Mouse (Mus musculus) kidney, embryonic 14.5 days (tissue): ENCODE data around the gene Slc2a4. TPM values are rescaled to one million over a fixed set of nuclear protein-coding genes. Genes with fewer than 3 reads are reported as not detected.

Experiments
- ATAC-seq: fragments of 200-750 bp; cut with Nextera tagmentation; 2 replicates; pipeline ENCODE4 v1.8.0; 2017; ENCODE audit warnings: moderate number of reproducible peaks, mild to moderate bottlenecking, moderate TSS enrichment, moderate library complexity; ENCODE audit not compliant: low FRiP score, low TSS enrichment
- H3K27ac ChIP-seq: fragments of 300-500 bp; sonication (generic); 2 replicates; pipeline ENCODE4 v1.5.1; 2014; ENCODE audit warnings: low read depth, mild to moderate bottlenecking, low read length, moderate library complexity, mixed read lengths
- H3K27me3 ChIP-seq: fragments of 300-500 bp; sonication (generic); 2 replicates; pipeline ENCODE4 v1.6.1; 2014; ENCODE audit warnings: mild to moderate bottlenecking, low read length; ENCODE audit not compliant: control insufficient read depth, insufficient read depth
- H3K36me3 ChIP-seq: fragments of 300-500 bp; sonication (generic); 2 replicates; pipeline ENCODE4 v1.6.1; 2014; ENCODE audit warnings: low read length, mixed read lengths; ENCODE audit not compliant: control insufficient read depth, insufficient read depth
- H3K4me1 ChIP-seq: fragments of 300-500 bp; sonication (generic); 2 replicates; pipeline ENCODE4 v1.6.1; 2014; ENCODE audit warnings: low read length, mixed read lengths; ENCODE audit not compliant: control insufficient read depth, insufficient read depth
- H3K4me2 ChIP-seq: fragments of 300-500 bp; sonication (generic); replicated peaks from 2 replicates; pipeline ENCODE4 v1.6.1; 2014; ENCODE audit warnings: low read depth, mild to moderate bottlenecking, low read length
- H3K4me3 ChIP-seq: fragments of 300-500 bp; sonication (generic); 2 replicates; pipeline ENCODE4 v1.5.1; 2014; ENCODE audit warnings: mild to moderate bottlenecking, low read length
- H3K9ac ChIP-seq: fragments of 300-500 bp; sonication (generic); 2 replicates; pipeline ENCODE4 v1.6.1; 2014; ENCODE audit warnings: low read depth, mild to moderate bottlenecking, low read length, moderate library complexity
- H3K9me3 ChIP-seq: fragments of 300-500 bp; sonication (generic); 2 replicates; pipeline ENCODE4 v1.6.1; 2016; ENCODE audit warnings: low read length; ENCODE audit not compliant: control insufficient read depth
- WGBS: fragments of 180-500 bp; shearing (Covaris S2); extraction: QIAGEN DNeasy Blood & Tissue Kit; methylation state at CpG from one replicate; pipeline ENCODE4 v1.1.7; 2014; 5-methylcytosine and 5-hydroxymethylcytosine counted together
- polyA plus RNA-seq: library from polyadenylated mRNA; unstranded; fragments of >200 nt; fragmentation: Nextera tagmentation; extraction: Ambion mirVana; gene quantifications from 2 replicates; pipeline ENCODE4 v1.2.1, GENCODE M21; 2014

Slc2a4 gene
- polyA plus RNA-seq, 1 experiment from 2014 or later, result 14.1 TPM

DNA sequence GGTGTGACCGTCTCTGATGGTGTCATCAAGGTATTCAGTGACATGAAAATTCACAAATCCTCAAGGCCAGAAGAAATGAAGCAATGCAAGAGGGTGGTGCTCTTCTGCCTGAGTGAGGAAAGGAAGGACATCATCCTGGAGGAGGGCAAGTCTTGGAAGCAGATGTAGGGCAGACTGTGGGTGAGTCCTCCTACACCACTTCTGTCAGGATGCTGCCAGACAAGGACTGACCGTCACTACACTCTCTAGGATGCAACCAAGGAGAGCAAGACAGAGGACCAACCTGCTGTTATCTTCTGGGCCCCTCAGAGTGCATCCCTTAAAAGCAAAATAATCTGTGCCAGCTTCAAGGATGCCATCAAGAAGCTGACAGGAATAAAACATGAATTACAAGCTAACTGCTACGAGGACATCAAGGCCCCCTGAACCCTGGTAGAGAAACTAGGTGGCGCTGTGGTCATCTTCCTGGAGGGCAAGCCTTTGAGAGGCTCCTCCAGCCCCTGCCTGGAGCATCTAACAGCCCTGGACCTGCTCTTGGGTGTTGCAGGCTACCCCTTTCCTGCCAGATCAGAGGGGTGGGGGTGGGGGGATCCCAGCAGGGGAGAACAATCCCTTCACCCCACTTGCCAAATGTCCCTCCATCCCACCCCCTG is 2.9 kb upstream of the Slc2a4 start:
- no peaks in the 10 kb centered on the region for H3K9me3 ChIP-seq
- no peak overlapping the region for H3K4me3 ChIP-seq
- no peak overlapping the region for H3K27ac ChIP-seq
- H3K4me1 ChIP-seq, result peaks cover 9% of the 10 kb centered on the region; the same call in 1 of the 2 replicates
- H3K9ac ChIP-seq, result no peak overlapping the region
- H3K27me3 ChIP-seq, result no peaks in the 10 kb centered on the region
- no peak for ATAC-seq
- H3K4me2 ChIP-seq, result no peak overlapping the region
- 46% methylated on average over 4 of the region's 4 CpGs for WGBS
- H3K36me3 ChIP-seq, result no peaks in the 10 kb centered on the region

DNA sequence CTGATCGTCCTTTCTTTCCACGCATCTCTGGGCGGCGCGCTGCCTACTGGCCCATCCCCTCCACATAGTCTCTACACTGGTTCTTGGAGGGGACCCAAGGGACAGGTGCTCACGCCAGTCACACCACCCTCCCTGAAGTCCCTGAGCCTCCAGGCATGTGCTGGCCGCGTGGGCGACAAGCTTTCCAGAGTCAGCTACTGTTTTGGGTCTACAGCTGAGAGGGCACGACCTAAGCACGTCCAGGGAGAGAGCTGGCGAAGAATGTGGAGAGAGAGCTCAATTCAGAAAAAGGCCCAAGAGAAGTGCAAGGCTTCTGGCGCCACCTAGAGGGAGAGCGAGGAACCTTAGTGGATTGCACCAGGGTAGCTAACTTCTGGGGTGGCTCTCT is 769 bp upstream of the Slc2a4 start:
- under 1% methylated on average over 14 of the region's 14 CpGs for WGBS
- peak overlapping the region; percentile 58 for H3K4me3 ChIP-seq
- peak; percentile 45 for ATAC-seq
- peak overlapping the region; percentile 78 for H3K4me2 ChIP-seq
- H3K9ac ChIP-seq, result peak overlapping the region; percentile 65
- H3K9me3 ChIP-seq, result no peaks in the 10 kb centered on the region
- peaks cover 14% of the 10 kb centered on the region for H3K36me3 ChIP-seq
- H3K4me1 ChIP-seq, result peaks cover 9% of the 10 kb centered on the region; the same call in 1 of the 2 replicates
- H3K27me3 ChIP-seq, result no peaks in the 10 kb centered on the region
- peak overlapping the region; percentile 90 for H3K27ac ChIP-seq

- peak overlapping the region; percentile 65 for H3K9ac ChIP-seq
- no peaks in the 10 kb centered on the region for H3K9me3 ChIP-seq
- peak overlapping the region; percentile 78 for H3K4me2 ChIP-seq
- WGBS, result 2% methylated on average over 29 of the region's 29 CpGs
- ATAC-seq, result peak; percentile 54
- peaks cover 18% of the 10 kb centered on the region for H3K36me3 ChIP-seq
- H3K4me1 ChIP-seq, result peaks cover 9% of the 10 kb centered on the region; the same call in 1 of the 2 replicates
- H3K27me3 ChIP-seq, result no peaks in the 10 kb centered on the region
- peak overlapping the region; percentile 90 for H3K27ac ChIP-seq
- peak overlapping the region; percentile 58 for H3K4me3 ChIP-seq
Measured at GRCm38 (mm10) chr11:69947337-69948065, 487 bp downstream of the Slc2a4 start.

DNA sequence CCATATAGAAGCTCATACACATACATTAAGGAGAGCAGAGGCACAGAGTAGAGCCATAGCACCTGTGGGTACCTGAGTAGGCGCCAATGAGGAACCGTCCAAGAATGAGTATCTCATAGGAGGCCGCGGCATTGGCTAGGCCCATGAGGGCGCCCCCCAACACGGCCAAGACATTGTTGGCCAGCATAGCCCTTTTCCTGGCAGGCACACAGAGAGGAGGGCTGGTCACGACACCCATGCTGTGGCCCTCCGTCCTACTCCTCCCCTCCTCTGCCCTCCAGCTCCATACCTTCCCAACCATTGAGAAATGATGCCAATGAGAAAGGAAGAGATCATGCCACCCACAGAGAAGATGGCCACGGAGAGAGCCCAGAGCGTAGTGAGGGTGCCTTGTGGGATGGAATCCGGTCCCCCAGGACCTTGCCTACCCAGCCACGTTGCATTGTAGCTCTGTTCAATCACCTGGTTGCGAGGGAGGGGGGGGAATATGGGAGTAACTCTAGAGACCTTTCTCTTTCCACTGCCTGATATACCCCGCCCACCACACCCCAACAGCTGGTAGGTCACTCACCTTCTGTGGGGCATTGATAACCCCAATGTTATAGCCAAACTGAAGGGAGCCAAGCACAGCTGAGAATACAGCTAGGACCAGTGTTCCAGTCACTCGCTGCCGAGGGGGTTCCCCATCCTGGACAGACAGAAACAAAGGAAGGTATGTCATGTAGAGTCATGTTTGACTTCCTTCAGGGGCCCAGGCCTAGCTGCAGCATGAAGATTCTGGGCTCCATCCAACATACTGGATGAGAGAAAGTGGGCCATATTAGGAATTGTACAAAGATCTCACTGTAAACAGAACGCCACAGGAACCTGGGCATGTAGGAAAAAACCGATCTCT is 1.7 kb downstream of the Slc2a4 start:
- Histone ChIP-seq H3K27me3 (no peaks in the 10 kb centered on the region), H3K27ac (no peak overlapping the region), H3K4me1 (peaks cover 9% of the 10 kb centered on the region; the same call in 1 of the 2 replicates), H3K4me3 (peak overlapping the region; percentile 58; the same call in 1 of the 2 replicates), H3K9me3 (no peaks in the 10 kb centered on the region), H3K36me3 (peaks cover 18% of the 10 kb centered on the region), H3K4me2 (peak overlapping the region; percentile 78; the same call in 1 of the 2 replicates), H3K9ac (no peak overlapping the region)
- no peak for ATAC-seq
- WGBS, result 92% methylated on average over 18 of the region's 18 CpGs

- H3K4me1 ChIP-seq, result peaks cover 9% of the 10 kb centered on the region; the same call in 1 of the 2 replicates
- no peak overlapping the region for H3K4me3 ChIP-seq
- H3K27ac ChIP-seq, result no peak overlapping the region
- no peak overlapping the region for H3K4me2 ChIP-seq
- peaks cover 18% of the 10 kb centered on the region for H3K36me3 ChIP-seq
- WGBS, result 62% methylated on average over 13 of the region's 13 CpGs
- H3K27me3 ChIP-seq, result no peaks in the 10 kb centered on the region
- ATAC-seq, result no peak
- 0 out of 2 replicates have a peak overlapping the region, but pooled peaks have one; percentile 12 for H3K9ac ChIP-seq
- H3K9me3 ChIP-seq, result no peaks in the 10 kb centered on the region
Measured at GRCm38 (mm10) chr11:69945216-69945615, 2.8 kb downstream of the Slc2a4 start.

DNA sequence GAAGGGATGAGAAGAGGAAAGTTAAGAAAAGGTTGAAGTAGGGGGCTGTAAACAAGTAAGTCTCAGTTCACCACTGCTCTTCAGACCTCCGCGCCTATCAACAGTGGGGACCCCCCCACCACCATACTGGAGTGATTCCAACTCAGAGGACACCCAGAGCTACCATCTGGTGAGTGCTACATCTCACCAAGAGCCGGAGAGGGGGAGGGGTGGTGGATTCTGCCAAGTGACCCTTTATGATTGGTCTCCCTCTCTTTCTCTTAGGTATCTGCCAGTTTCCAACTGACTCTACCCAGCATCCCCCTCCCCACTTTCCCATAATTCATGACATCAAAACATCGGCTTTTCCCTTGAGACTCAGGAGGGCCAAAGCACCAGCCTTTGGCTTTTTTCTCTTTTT is 7.0 kb downstream of the Slc2a4 start:
- WGBS, result 63% methylated on average over 4 of the region's 4 CpGs
- no peak for ATAC-seq

GRCm38 (mm10) chr11:69939731-69940130 is 8.3 kb downstream of the Slc2a4 start:
- 94% methylated on average over 17 of the region's 17 CpGs for WGBS
- Histone ChIP-seq H3K4me2 (no peak overlapping the region), H3K27ac (no peak overlapping the region), H3K9ac (no peak overlapping the region; the same call in 1 of the 2 replicates), H3K36me3 (peaks cover 10% of the 10 kb centered on the region), H3K9me3 (no peaks in the 10 kb centered on the region), H3K4me1 (peaks cover 8% of the 10 kb centered on the region), H3K4me3 (no peak overlapping the region), H3K27me3 (peaks cover 9% of the 10 kb centered on the region; the same call in 1 of the 2 replicates)
- ATAC-seq, result no peak

More for the DNA sequence above, 7.0 kb downstream of the Slc2a4 start:
- Histone ChIP-seq H3K27ac (no peak overlapping the region), H3K36me3 (peaks cover 18% of the 10 kb centered on the region), H3K4me1 (peaks cover 4% of the 10 kb centered on the region), H3K9ac (no peak overlapping the region), H3K9me3 (no peaks in the 10 kb centered on the region), H3K27me3 (peaks cover 6% of the 10 kb centered on the region; the same call in 1 of the 2 replicates), H3K4me3 (no peak overlapping the region), H3K4me2 (no peak overlapping the region)

GRCm38 (mm10) chr11:69939181-69939580 is 8.8 kb downstream of the Slc2a4 start:
- peaks cover 13% of the 10 kb centered on the region for H3K4me1 ChIP-seq
- no peak overlapping the region for H3K4me2 ChIP-seq
- H3K9me3 ChIP-seq, result no peaks in the 10 kb centered on the region
- 65% methylated on average over 5 of the region's 5 CpGs for WGBS
- peaks cover 5% of the 10 kb centered on the region; the same call in 1 of the 2 replicates for H3K36me3 ChIP-seq
- H3K27ac ChIP-seq, result no peak overlapping the region
- H3K4me3 ChIP-seq, result no peak overlapping the region
- H3K9ac ChIP-seq, result no peak overlapping the region
- H3K27me3 ChIP-seq, result peaks cover 9% of the 10 kb centered on the region; the same call in 1 of the 2 replicates
- ATAC-seq, result no peak
